Mouse (Mus musculus) layer of hippocampus, adult 8-10 months (tissue): ENCODE measurements around the gene Uqcr11. TPM values are rescaled to one million over a fixed set of nuclear protein-coding genes. Genes with fewer than 3 reads are reported as not detected.

Experiments used
- DNase-seq, 2 experiments: peaks; one replicate each; pipeline ENCODE4 v3.0.0; 2022; ENCODE audit warnings: low spot score in 2 of 2
- total RNA-seq, 4 experiments: library from RNA; stranded (reverse); gene quantifications; 2 replicates each; pipeline ENCODE4 v1.2.4; 2022

The Uqcr11 gene
- total RNA-seq, 4 experiments from 2014 or later = 320 to 446 (median 390) TPM

- DNase-seq = peak; percentile 99 to 100
Measured at GRCm38 (mm10) chr10:80399191-80399972, 7.2 kb downstream of the Uqcr11 start, which contains the start of gene Mbd3. Mbd3 (minus strand) TSS chr10:80399550.

- peak; percentile 94 to 98 for DNase-seq
Measured at GRCm38 (mm10) chr10:80398719-80399190, 7.9 kb downstream of the Uqcr11 start.

- DNase-seq = no peak
Measured at GRCm38 (mm10) chr10:80398174-80398535, 8.5 kb downstream of the Uqcr11 start.

- no peak for DNase-seq
Measured at GRCm38 (mm10) chr10:80397524-80398173, 9.0 kb downstream of the Uqcr11 start.

GRCm38 (mm10) chr10:80396822-80397523, 9.7 kb downstream of the Uqcr11 start:
- DNase-seq = no peak

GRCm38 (mm10) chr10:80395025-80395627, 11.5 kb downstream of the Uqcr11 start:
- DNase-seq = no peak

- no peak for DNase-seq
Measured at GRCm38 (mm10) chr10:80392687-80393086, 13.9 kb downstream of the Uqcr11 start.

GRCm38 (mm10) chr10:80390697-80391096, 15.9 kb downstream of the Uqcr11 start:
- no peak for DNase-seq

- no peak for DNase-seq
Measured at GRCm38 (mm10) chr10:80389185-80389708, 17.4 kb downstream of the Uqcr11 start.

GRCm38 (mm10) chr10:80388731-80389130, 17.9 kb downstream of the Uqcr11 start:
- no peak for DNase-seq

GRCm38 (mm10) chr10:80387522-80387959, 19.1 kb downstream of the Uqcr11 start, which contains the start of gene Mex3d:
Mex3d (minus strand) TSS chr10:80387659.
- peak in 1 of 2 experiments; percentile 76 for DNase-seq

GRCm38 (mm10) chr10:80386735-80387471, 19.7 kb downstream of the Uqcr11 start:
- no peak for DNase-seq

- DNase-seq = no peak
Measured at GRCm38 (mm10) chr10:80385811-80386734, 20.6 kb downstream of the Uqcr11 start.

GRCm38 (mm10) chr10:80385310-80385709, 21.3 kb downstream of the Uqcr11 start:
- DNase-seq = no peak

GRCm38 (mm10) chr10:80384709-80385108, 21.9 kb downstream of the Uqcr11 start:
- no peak for DNase-seq

- no peak for DNase-seq
Measured at GRCm38 (mm10) chr10:80384115-80384639, 22.5 kb downstream of the Uqcr11 start.

GRCm38 (mm10) chr10:80383431-80383830, 23.2 kb downstream of the Uqcr11 start:
- no peak for DNase-seq

- DNase-seq = no peak
Measured at GRCm38 (mm10) chr10:80382641-80383365, 23.8 kb downstream of the Uqcr11 start.
